Mouse (Mus musculus) kidney, adult 2 months (tissue): ENCODE results near the gene Galnt16.

Experiments used
- CTCF ChIP-seq: fragments of 200-500 bp; conservative IDR thresholded peaks from 2 replicates; pipeline ENCODE4 v1.5.1; 2011; ENCODE audit warnings: low read depth, mild to moderate bottlenecking, control low read depth, low read length, moderate library complexity, mixed read lengths; ENCODE audit not compliant: insufficient read depth, insufficient read length
- POLR2A ChIP-seq: fragments of 200-500 bp; IDR thresholded peaks from one replicate; pipeline ENCODE4 v1.6.1; 2011; ENCODE audit warnings: low read depth, low read length, control low read depth

- TF ChIP-seq CTCF, result no peak
- TF ChIP-seq POLR2A, result no peak
Measured at GRCm38 (mm10) chr12:80565793-80566192, 47.7 kb downstream of the Galnt16 start.
